Comparison of ENCODE assay signal across 17 mouse cellular contexts in the genomic region with DNA sequence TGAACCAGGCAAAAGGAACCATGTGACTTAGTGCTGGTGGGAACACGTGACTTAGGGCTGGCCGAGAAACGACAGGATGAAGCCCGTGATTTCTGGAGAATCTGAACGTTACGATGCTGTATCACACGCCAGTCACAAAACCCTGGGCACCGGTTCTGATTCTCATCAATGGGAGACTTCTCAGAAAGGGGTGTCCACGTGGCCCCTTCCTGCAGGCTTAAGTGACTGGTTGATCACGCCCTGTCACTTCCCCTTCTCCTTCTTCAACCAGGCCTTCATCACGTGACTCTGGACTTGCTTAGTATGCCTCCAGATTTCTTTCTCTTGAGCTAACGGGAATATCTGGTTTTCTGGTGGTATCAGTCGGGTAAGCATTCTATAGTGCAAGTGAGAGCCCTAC. TPM values are rescaled to one million over a fixed set of nuclear protein-coding genes. Genes with fewer than 3 reads are reported as not detected.
DNase-seq lines count a peak whose midpoint lies in the region; ATAC-seq and TF ChIP-seq lines count a peak whose summit lies in the region.
"Had no signal": no experiment of that assay in that cellular context is flagged by ENCODE, and none has a peak within 500 bp of the region (broad histone marks: within the 10 kb centered on the region; RNA-seq: fewer than 3 reads in every experiment).

No protein-coding gene starts in this region.

- no peaks in the 10 kb centered on the region for H3K36me3 ChIP-seq in stomach, embryonic 15.5 days
- H3K36me3 ChIP-seq in stomach, postnatal 0 days (ENCODE audit: control insufficient read depth, insufficient read depth, low read length) = no peaks in the 10 kb centered on the region
- H3K36me3 ChIP-seq in forebrain, embryonic 15.5 days = no peaks in the 10 kb centered on the region
- H3K36me3 ChIP-seq: embryonic facial prominence, embryonic 13.5 days; heart, embryonic 10.5 days; kidney, embryonic 15.5 days; liver, embryonic 13.5 days had no signal

- H3K4me1 ChIP-seq in stomach, embryonic 15.5 days = no peaks in the 10 kb centered on the region
- no peaks in the 10 kb centered on the region for H3K4me1 ChIP-seq in stomach, postnatal 0 days (replicated peaks; ENCODE audit: control insufficient read depth, insufficient read depth)
- H3K4me1 ChIP-seq in forebrain, embryonic 15.5 days = no peaks in the 10 kb centered on the region
- H3K4me1 ChIP-seq: embryonic facial prominence, embryonic 13.5 days; forebrain, embryonic 13.5 days; heart, embryonic 10.5 days had no signal

- TF ChIP-seq CTCF in stomach, postnatal 0 days (IDR thresholded peaks at IDR 0.05; ENCODE audit: low read depth) = no peak

- no peaks in the 10 kb centered on the region for H3K27me3 ChIP-seq in stomach, embryonic 15.5 days (replicated peaks)
- no peaks in the 10 kb centered on the region for H3K27me3 ChIP-seq in stomach, postnatal 0 days (ENCODE audit: control insufficient read depth, insufficient read depth, low read length)
- no peaks in the 10 kb centered on the region for H3K27me3 ChIP-seq in forebrain, embryonic 15.5 days
- H3K27me3 ChIP-seq: embryonic facial prominence, embryonic 13.5 days; forebrain, embryonic 13.5 days; kidney, embryonic 15.5 days; liver, embryonic 13.5 days had no signal

- peak; percentile 93 for DNase-seq in heart, adult 11 months
- no peak for DNase-seq in heart, adult 9 months (ENCODE audit: low spot score in 2 of 2)
- DNase-seq in stomach, postnatal 0 days (ENCODE audit: low spot score) = no peak
- DNase-seq in naive thymus-derived CD4-positive, alpha-beta T cell, adult 2 months (ENCODE audit: low read depth) = peak; percentile 37
- DNase-seq in cerebellum, adult 9-11 months = no peak
- DNase-seq: cerebellum, postnatal 25 days; liver, embryonic 13.5 days had no signal

- no peak for TF ChIP-seq EP300 in stomach, postnatal 0 days (optimal IDR thresholded peaks at IDR 0.05)

- H3K27ac ChIP-seq in stomach, embryonic 15.5 days = peak overlapping the region; percentile 31; the same call in 1 of the 2 replicates
- H3K27ac ChIP-seq in stomach, postnatal 0 days (replicated peaks) = no peak overlapping the region
- H3K27ac ChIP-seq in forebrain, embryonic 15.5 days (replicated peaks) = no peak overlapping the region
- H3K27ac ChIP-seq: forebrain, embryonic 13.5 days; heart, embryonic 10.5 days; layer of hippocampus, adult 2 months; liver, embryonic 13.5 days had no signal

- H3K4me3 ChIP-seq in stomach, embryonic 15.5 days (replicated peaks) = no peak overlapping the region
- no peak overlapping the region for H3K4me3 ChIP-seq in stomach, postnatal 0 days (ENCODE audit: low read depth, low read length)
- H3K4me3 ChIP-seq in forebrain, embryonic 15.5 days = no peak overlapping the region
- H3K4me3 ChIP-seq: embryonic facial prominence, embryonic 13.5 days; forebrain, embryonic 13.5 days; heart, embryonic 10.5 days; kidney, embryonic 15.5 days; layer of hippocampus, adult 2 months; liver, embryonic 13.5 days had no signal

- no peak overlapping the region for H3K4me2 ChIP-seq in stomach, embryonic 15.5 days
- H3K4me2 ChIP-seq in stomach, postnatal 0 days (replicated peaks; ENCODE audit: low read depth) = no peak overlapping the region
- no peak overlapping the region for H3K4me2 ChIP-seq in forebrain, embryonic 15.5 days (replicated peaks)
- H3K4me2 ChIP-seq: embryonic facial prominence, embryonic 13.5 days; forebrain, embryonic 13.5 days; kidney, embryonic 15.5 days; liver, embryonic 13.5 days had no signal

- H3K9ac ChIP-seq in stomach, embryonic 15.5 days = no peak overlapping the region
- H3K9ac ChIP-seq in stomach, postnatal 0 days (ENCODE audit: low read length) = no peak overlapping the region
- H3K9ac ChIP-seq in forebrain, embryonic 15.5 days (replicated peaks) = no peak overlapping the region
- H3K9ac ChIP-seq: embryonic facial prominence, embryonic 13.5 days; forebrain, embryonic 13.5 days; kidney, embryonic 15.5 days; liver, embryonic 13.5 days had no signal

- WGBS in stomach, embryonic 15.5 days = 77% methylated on average over 13 of the region's 13 CpGs
- WGBS in stomach, postnatal 0 days = 76% methylated on average over 13 of the region's 13 CpGs
- 81% methylated on average over 13 of the region's 13 CpGs for WGBS in forebrain, embryonic 15.5 days

- no peaks in the 10 kb centered on the region for H3K9me3 ChIP-seq in stomach, embryonic 15.5 days
- H3K9me3 ChIP-seq in stomach, postnatal 0 days (ENCODE audit: control insufficient read depth, low read length) = no peaks in the 10 kb centered on the region
- no peaks in the 10 kb centered on the region for H3K9me3 ChIP-seq in forebrain, embryonic 15.5 days
- H3K9me3 ChIP-seq: embryonic facial prominence, embryonic 13.5 days; forebrain, embryonic 13.5 days; heart, embryonic 10.5 days; kidney, embryonic 15.5 days; liver, embryonic 13.5 days had no signal

- no peak for ATAC-seq in stomach, embryonic 15.5 days (ENCODE audit: insufficient read depth, low FRiP score, low read depth)
- no peak for ATAC-seq in stomach, postnatal 0 days (ENCODE audit: low FRiP score, low TSS enrichment)
- peak; percentile 75 for ATAC-seq in common myeloid progenitor, adult 5-6 weeks (replicated peaks; ENCODE audit: low read depth, poor library complexity, severe bottlenecking)
- no peak for ATAC-seq in forebrain, embryonic 15.5 days (replicated peaks)
- ATAC-seq: forebrain, embryonic 13.5 days had no signal

RNA-seq across cellular contexts. Expression of a gene that starts 9.6 kb away (rescaled TPM):
- polyA plus RNA-seq in stomach, embryonic 15.5 days (2015; fragmentation: Nextera tagmentation; extraction: Ambion mirVana) = 127 and 129 TPM in 2 replicates
- 107 and 122 TPM in 2 replicates for polyA plus RNA-seq in stomach, postnatal 0 days (2015; fragmentation: Nextera tagmentation; extraction: Ambion mirVana)
- total RNA-seq in common myeloid progenitor, adult 5-6 weeks (2017) = 83.5 and 117 TPM in 2 replicates
- polyA plus RNA-seq in forebrain, embryonic 15.5 days (2015; fragmentation: Nextera tagmentation; extraction: Ambion mirVana) = 143 and 146 TPM in 2 replicates

RNA-seq across cellular contexts. Expression of a gene that starts 17.5 kb away (rescaled TPM):
- polyA plus RNA-seq in stomach, embryonic 15.5 days (2015; fragmentation: Nextera tagmentation; extraction: Ambion mirVana) = 3.8 and 4.6 TPM in 2 replicates
- polyA plus RNA-seq in stomach, postnatal 0 days (2015; fragmentation: Nextera tagmentation; extraction: Ambion mirVana) = 4.9 and 6.0 TPM in 2 replicates
- total RNA-seq in common myeloid progenitor, adult 5-6 weeks (2017) = not detected in 2 replicates
- polyA plus RNA-seq in forebrain, embryonic 15.5 days (2015; fragmentation: Nextera tagmentation; extraction: Ambion mirVana) = 0.24 and 0.29 TPM in 2 replicates
- polyA plus RNA-seq: heart, embryonic 10.5 days had no signal

RNA-seq across cellular contexts. Expression of a gene that starts 29.9 kb away (rescaled TPM):
- 2.4 and 3.4 TPM in 2 replicates for polyA plus RNA-seq in stomach, embryonic 15.5 days (2015; fragmentation: Nextera tagmentation; extraction: Ambion mirVana)
- 0.56 and 0.91 TPM in 2 replicates for polyA plus RNA-seq in stomach, postnatal 0 days (2015; fragmentation: Nextera tagmentation; extraction: Ambion mirVana)
- total RNA-seq in common myeloid progenitor, adult 5-6 weeks (2017) = 0.63 and 2.7 TPM in 2 replicates
- 1.8 and 3.7 TPM in 2 replicates for polyA plus RNA-seq in forebrain, embryonic 15.5 days (2015; fragmentation: Nextera tagmentation; extraction: Ambion mirVana)
- total RNA-seq: gastrocnemius, adult 18-20 months had no signal

RNA-seq across cellular contexts. Expression of a gene that starts 32.1 kb away (rescaled TPM):
- polyA plus RNA-seq in stomach, embryonic 15.5 days (2015; fragmentation: Nextera tagmentation; extraction: Ambion mirVana) = 1.9 and 4.4 TPM in 2 replicates
- polyA plus RNA-seq in stomach, postnatal 0 days (2015; fragmentation: Nextera tagmentation; extraction: Ambion mirVana) = 24.0 and 26.8 TPM in 2 replicates
- 3.6 and 4.3 TPM in 2 replicates for total RNA-seq in common myeloid progenitor, adult 5-6 weeks (2017)
- polyA plus RNA-seq in forebrain, embryonic 15.5 days (2015; fragmentation: Nextera tagmentation; extraction: Ambion mirVana) = not detected in 2 replicates
- total RNA-seq: gastrocnemius, adult 18-20 months; layer of hippocampus, adult 2 months; left cerebral cortex, postnatal 25 days had no signal
- polyA plus RNA-seq: forebrain, embryonic 13.5 days; heart, embryonic 10.5 days had no signal

RNA-seq across cellular contexts. Expression of a gene that starts 33.1 kb away (rescaled TPM):
- 5.6 and 7.0 TPM in 2 replicates for polyA plus RNA-seq in stomach, embryonic 15.5 days (2015; fragmentation: Nextera tagmentation; extraction: Ambion mirVana)
- polyA plus RNA-seq in stomach, postnatal 0 days (2015; fragmentation: Nextera tagmentation; extraction: Ambion mirVana) = 5.4 TPM in 2 replicates
- total RNA-seq in common myeloid progenitor, adult 5-6 weeks (2017) = 1.4 and 3.6 TPM in 2 replicates
- 3.5 and 5.8 TPM in 2 replicates for polyA plus RNA-seq in forebrain, embryonic 15.5 days (2015; fragmentation: Nextera tagmentation; extraction: Ambion mirVana)

Comparison
In these comparisons a context has a peak if more than half of its experiments do, and no peak if none do; other contexts are left out.
1. DNase-seq: peak in heart, adult 11 months (single experiment) and naive thymus-derived CD4-positive, alpha-beta T cell, adult 2 months (single experiment); none in heart, adult 9 months (0 of 2), stomach, postnatal 0 days (single experiment) and cerebellum, adult 9-11 months (single experiment).